Mouse (Mus musculus) bone marrow, adult 2 months (tissue): ENCODE data around the gene Slit3. TPM values are rescaled to one million over a fixed set of nuclear protein-coding genes. Genes with fewer than 3 reads are reported as not detected.

Source experiments
- H3K27ac ChIP-seq: fragments of 200-500 bp; 2 replicates; pipeline ENCODE4 v1.5.1; 2012; ENCODE audit warnings: low read depth, mild to moderate bottlenecking, control low read depth, inconsistent platforms, low read length; ENCODE audit not compliant: control insufficient read depth, poor library complexity, insufficient read depth
- H3K4me1 ChIP-seq: fragments of 200-500 bp; 2 replicates; pipeline ENCODE4 v1.6.1; 2011; ENCODE audit warnings: low read length; ENCODE audit not compliant: control insufficient read depth, insufficient read depth
- H3K4me3 ChIP-seq: fragments of 200-500 bp; replicated peaks from 2 replicates; pipeline ENCODE3; 2011; ENCODE audit warnings: mild to moderate bottlenecking, low read depth, low read length, control low read depth; ENCODE audit not compliant: control insufficient read depth
- CTCF ChIP-seq: fragments of 200-500 bp; IDR thresholded peaks from 2 replicates; pipeline ENCODE4 v1.5.1; 2011; ENCODE audit warnings: low read length, control low read depth; ENCODE audit not compliant: control insufficient read depth, insufficient read depth
- POLR2A ChIP-seq: fragments of 200-500 bp; IDR thresholded peaks from 2 replicates; pipeline ENCODE4 v1.6.1; 2011; ENCODE audit warnings: low read depth, mild to moderate bottlenecking, control low read depth, low read length, borderline replicate concordance; ENCODE audit not compliant: control insufficient read depth
- WGBS: fragments of 180-500 bp; shearing (Covaris S2); methylation state at CpG from one replicate; pipeline ENCODE4 v1.1.7; 2018; 5-methylcytosine and 5-hydroxymethylcytosine counted together
- polyA plus RNA-seq: library from polyadenylated mRNA; stranded (reverse); fragments of >200 nt; gene quantifications from 2 replicates; pipeline ENCODE4 v1.2.4, GENCODE M21; 2011; ENCODE audit warnings: low replicate concordance; ENCODE audit not compliant: missing spikeins, insufficient read depth, insufficient read length

Slit3 gene
- polyA plus RNA-seq, 1 experiment, result 2.0 TPM

GRCm38 (mm10) chr11:35131740-35132139 is 10.7 kb downstream of the Slit3 start:
- 61% methylated on average over 5 of the region's 5 CpGs for WGBS
- Histone ChIP-seq H3K4me3 (no peak overlapping the region), H3K4me1 (no peaks in the 10 kb centered on the region), H3K27ac (no peak overlapping the region)
- no peak for TF ChIP-seq CTCF
- no peak for TF ChIP-seq POLR2A

GRCm38 (mm10) chr11:35136625-35137024 is 15.6 kb downstream of the Slit3 start:
- Histone ChIP-seq H3K4me1 (no peaks in the 10 kb centered on the region), H3K4me3 (no peak overlapping the region), H3K27ac (no peak overlapping the region)
- TF ChIP-seq CTCF (no peak), POLR2A (no peak)
- WGBS, result 80% methylated on average over 9 of the region's 9 CpGs

- Histone ChIP-seq H3K4me1 (no peaks in the 10 kb centered on the region), H3K4me3 (no peak overlapping the region), H3K27ac (no peak overlapping the region)
- 25% methylated on average over 6 of the region's 6 CpGs for WGBS
- TF ChIP-seq POLR2A (no peak), CTCF (no peak)
Measured at GRCm38 (mm10) chr11:35140092-35140491, 19.1 kb downstream of the Slit3 start.

- Histone ChIP-seq H3K27ac (no peak overlapping the region), H3K4me1 (no peaks in the 10 kb centered on the region), H3K4me3 (no peak overlapping the region)
- TF ChIP-seq POLR2A, result no peak
- TF ChIP-seq CTCF, result no peak
- WGBS, result 80% methylated on average over 5 of the region's 5 CpGs
Measured at GRCm38 (mm10) chr11:35142202-35142601, 21.2 kb downstream of the Slit3 start.

- Histone ChIP-seq H3K4me3 (no peak overlapping the region), H3K27ac (no peak overlapping the region), H3K4me1 (no peaks in the 10 kb centered on the region)
- TF ChIP-seq CTCF (no peak), POLR2A (no peak)
- WGBS, result 61% methylated on average over 7 of the region's 7 CpGs
Measured at GRCm38 (mm10) chr11:35142698-35143360, 21.8 kb downstream of the Slit3 start.

- TF ChIP-seq POLR2A (no peak), CTCF (no peak)
- Histone ChIP-seq H3K27ac (no peak overlapping the region), H3K4me1 (no peaks in the 10 kb centered on the region), H3K4me3 (no peak overlapping the region)
- WGBS, result 81% methylated on average over 11 of the region's 11 CpGs
Measured at GRCm38 (mm10) chr11:35147818-35148445, 26.9 kb downstream of the Slit3 start.

- Histone ChIP-seq H3K27ac (no peak overlapping the region), H3K4me1 (no peaks in the 10 kb centered on the region), H3K4me3 (no peak overlapping the region)
- no peak for TF ChIP-seq CTCF
- TF ChIP-seq POLR2A, result no peak
- 68% methylated on average over 13 of the region's 13 CpGs for WGBS
Measured at GRCm38 (mm10) chr11:35151539-35151951, 30.5 kb downstream of the Slit3 start.

GRCm38 (mm10) chr11:35152875-35153274 is 31.9 kb downstream of the Slit3 start:
- WGBS, result 52% methylated on average over 2 of the region's 2 CpGs

More at GRCm38 (mm10) chr11:35152875-35153274, 31.9 kb downstream of the Slit3 start:
- Histone ChIP-seq H3K27ac (no peak overlapping the region), H3K4me3 (no peak overlapping the region), H3K4me1 (no peaks in the 10 kb centered on the region)
- no peak for TF ChIP-seq CTCF
- TF ChIP-seq POLR2A, result no peak
